Mouse (Mus musculus): Measurements from ENCODE around the gene Pde4c. TPM values are rescaled to one million over a fixed set of nuclear protein-coding genes. Genes with fewer than 3 reads are reported as not detected.

Gene Pde4c
- polyA plus RNA-seq, 1 experiment from 2014 or later = 0.23 TPM

DNA sequence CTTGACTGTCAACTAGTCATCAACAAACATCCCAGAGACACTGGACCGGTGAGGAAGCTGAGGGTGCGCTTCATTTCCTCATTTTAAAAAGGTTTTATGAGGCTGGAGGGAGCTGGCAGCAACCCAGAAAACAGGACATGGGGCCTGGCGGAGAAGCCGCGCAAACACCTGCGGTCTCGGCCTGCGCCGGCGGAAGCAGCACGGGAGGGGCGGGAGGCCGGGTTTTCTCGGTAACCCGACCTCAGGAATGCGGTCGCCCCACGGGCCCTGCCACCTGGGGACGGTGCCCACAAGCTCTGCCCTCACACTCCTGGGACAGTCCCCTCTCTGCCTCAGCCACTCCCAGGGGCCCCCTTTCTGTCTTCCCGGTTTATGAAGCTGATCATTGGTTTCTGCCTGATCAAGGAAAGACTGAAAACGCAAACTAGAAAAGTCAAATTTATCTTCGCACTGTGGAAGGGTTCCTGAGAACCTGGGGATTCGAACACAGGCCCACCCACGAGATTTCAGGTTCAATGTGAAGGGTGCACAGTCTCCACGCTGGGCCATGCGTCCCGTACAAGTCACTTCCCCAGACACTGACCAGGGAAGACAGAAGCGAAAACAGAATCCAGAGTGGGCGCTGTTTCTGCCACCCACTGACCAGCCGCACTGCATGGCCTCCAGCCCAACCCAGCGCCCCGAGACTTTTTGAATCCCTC, 28.1 kb upstream of the Pde4c start:
- no peak overlapping the region for H3K27ac ChIP-seq (ENCODE audit: low read length)
- H3K4me1 ChIP-seq (ENCODE audit: control insufficient read depth, insufficient read depth, low read length) = peaks cover 28% of the 10 kb centered on the region
- no peak overlapping the region for H3K4me2 ChIP-seq (ENCODE audit: low read length)
- no peak overlapping the region for H3K9ac ChIP-seq (ENCODE audit: low read depth, low read length)
- H3K36me3 ChIP-seq (ENCODE audit: control insufficient read depth, insufficient read depth, low read length) = no peaks in the 10 kb centered on the region
- WGBS = 37% methylated on average over 31 of the region's 32 CpGs
- H3K9me3 ChIP-seq (replicated peaks; ENCODE audit: control insufficient read depth, low read length, poor library complexity, severe bottlenecking) = no peaks in the 10 kb centered on the region
- no peak overlapping the region for H3K4me3 ChIP-seq (ENCODE audit: low read depth, low read length)
- no peak for ATAC-seq
- H3K27me3 ChIP-seq (ENCODE audit: control insufficient read depth, insufficient read depth, low read depth, low read length) = no peaks in the 10 kb centered on the region; the same call in 1 of the 2 replicates

DNA sequence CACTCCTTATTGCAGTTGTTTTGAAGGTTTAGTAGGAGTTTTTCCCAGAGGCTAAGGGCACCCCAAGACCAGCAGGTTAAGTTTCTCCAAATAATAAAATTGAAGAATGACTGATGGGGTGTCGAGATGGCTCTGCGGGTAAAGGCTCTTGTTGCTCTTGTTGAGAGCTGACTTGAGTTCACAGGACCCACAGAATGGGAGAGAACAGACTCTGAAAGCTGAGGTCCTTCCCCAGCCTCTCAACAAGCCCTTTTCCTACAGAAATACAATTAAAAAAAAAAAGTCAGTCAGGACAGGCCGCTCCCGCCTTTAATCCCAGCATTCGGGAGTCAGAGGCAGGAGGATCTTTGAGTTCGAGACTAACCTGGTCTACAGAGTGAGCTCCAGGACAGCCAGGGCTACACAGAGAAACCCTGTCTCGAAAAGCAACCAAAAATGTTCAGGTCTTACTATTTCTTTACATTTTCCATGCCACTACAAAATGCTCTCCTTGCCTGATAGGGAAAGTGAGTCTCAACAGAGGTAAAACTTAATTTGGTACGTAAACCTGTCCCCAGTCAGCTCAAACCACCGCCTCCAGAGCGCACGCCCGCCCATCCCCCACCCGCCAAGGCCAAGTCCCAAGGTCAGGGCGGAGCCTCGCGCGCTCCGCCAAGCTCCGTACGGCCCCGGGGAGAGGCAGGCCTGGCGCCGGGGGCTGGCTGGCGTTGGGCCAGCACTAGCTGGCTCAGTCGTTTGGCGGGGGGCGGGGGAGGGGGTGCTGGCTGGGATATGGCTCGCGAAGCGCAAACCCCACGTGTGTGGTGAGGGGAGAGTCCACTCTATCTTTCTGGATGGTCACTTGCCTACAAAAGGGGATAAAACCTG, 27.3 kb upstream of the Pde4c start:
- H3K4me3 ChIP-seq (ENCODE audit: low read depth, low read length) = peak overlapping the region; percentile 1; the same call in 1 of the 2 replicates
- H3K4me1 ChIP-seq (ENCODE audit: control insufficient read depth, insufficient read depth, low read length) = peaks cover 31% of the 10 kb centered on the region
- H3K9me3 ChIP-seq (replicated peaks; ENCODE audit: control insufficient read depth, low read length, poor library complexity, severe bottlenecking) = no peaks in the 10 kb centered on the region
- H3K4me2 ChIP-seq (ENCODE audit: low read length) = peak overlapping the region; percentile 58
- H3K27me3 ChIP-seq (ENCODE audit: control insufficient read depth, insufficient read depth, low read depth, low read length) = no peaks in the 10 kb centered on the region; the same call in 1 of the 2 replicates
- ATAC-seq = no peak
- H3K27ac ChIP-seq (ENCODE audit: low read length) = peak overlapping the region; percentile 34; the same call in 1 of the 2 replicates
- WGBS = 6% methylated on average over 31 of the region's 31 CpGs
- peak overlapping the region; percentile 47 for H3K9ac ChIP-seq (ENCODE audit: low read depth, low read length)
- no peaks in the 10 kb centered on the region for H3K36me3 ChIP-seq (ENCODE audit: control insufficient read depth, insufficient read depth, low read length)

DNA sequence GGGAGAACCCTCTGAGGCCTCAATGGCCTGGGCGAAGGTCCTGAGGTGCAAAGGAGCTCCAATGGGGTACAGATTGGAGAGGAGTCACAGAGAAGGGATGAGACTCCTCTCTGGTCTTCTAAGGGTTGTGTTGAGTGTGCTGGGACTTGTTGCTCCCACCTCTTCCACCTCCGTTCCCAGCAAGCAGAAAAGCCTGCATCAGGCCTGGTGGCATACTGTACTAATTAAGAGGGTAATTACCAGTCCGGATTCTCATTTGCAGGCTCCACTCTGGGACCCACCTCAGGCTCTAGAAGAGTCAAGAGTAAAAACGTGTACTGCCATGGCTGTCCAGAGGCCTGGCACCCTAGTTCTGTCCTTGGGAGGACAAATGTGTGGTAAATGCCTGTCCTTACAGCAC, 26.6 kb upstream of the Pde4c start:
- Histone ChIP-seq H3K4me3 (ENCODE audit: low read depth, low read length) (peak overlapping the region; percentile 1; the same call in 1 of the 2 replicates), H3K9ac (ENCODE audit: low read depth, low read length) (peak overlapping the region; percentile 47)

DNA sequence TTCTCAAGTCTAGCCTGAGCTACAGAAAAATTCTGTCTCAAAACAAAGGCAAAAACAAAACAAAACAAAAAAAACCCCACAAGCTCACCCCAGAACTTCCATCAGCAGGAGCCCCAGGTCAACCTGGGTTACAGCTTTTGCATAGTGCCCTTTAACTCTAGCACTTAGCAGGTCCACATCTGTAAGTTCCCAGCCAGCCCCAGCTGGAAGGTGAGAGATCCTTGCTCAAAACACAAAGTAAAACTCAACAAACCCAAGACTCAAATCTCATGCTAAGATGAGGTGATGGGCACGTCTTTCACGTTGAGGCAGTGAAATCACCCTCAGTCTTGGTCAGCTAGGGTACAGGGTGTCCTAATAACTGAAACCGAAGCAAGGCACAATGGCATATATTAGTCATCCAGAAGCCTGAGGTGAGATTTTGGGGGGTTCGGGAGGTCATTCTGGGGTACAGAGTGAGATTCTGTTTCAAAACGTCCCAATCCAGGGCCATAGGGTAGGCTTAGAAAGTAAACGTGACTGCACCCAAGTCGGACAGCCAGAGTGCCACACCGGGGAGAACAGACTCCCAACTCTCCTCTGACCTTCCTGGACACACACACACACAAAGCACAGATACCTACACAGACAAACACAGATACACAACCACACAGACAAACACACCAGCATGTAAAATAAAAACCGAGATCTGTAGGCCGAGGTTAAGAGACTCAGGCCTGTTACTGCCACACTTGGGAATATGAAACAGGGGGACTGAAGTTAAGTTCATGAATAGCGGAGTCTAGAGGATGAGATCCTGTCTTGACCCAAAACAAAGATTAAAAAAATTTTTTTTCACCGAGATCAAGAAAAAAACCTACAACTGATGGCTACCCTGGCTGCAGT, 25.9 kb upstream of the Pde4c start:
- 76% methylated on average over 12 of the region's 12 CpGs for WGBS
- Histone ChIP-seq H3K27me3 (ENCODE audit: control insufficient read depth, insufficient read depth, low read depth, low read length) (no peaks in the 10 kb centered on the region; the same call in 1 of the 2 replicates), H3K27ac (ENCODE audit: low read length) (peak overlapping the region; percentile 99), H3K4me2 (ENCODE audit: low read length) (peak overlapping the region; percentile 85), H3K36me3 (ENCODE audit: control insufficient read depth, insufficient read depth, low read length) (no peaks in the 10 kb centered on the region), H3K4me3 (ENCODE audit: low read depth, low read length) (peak overlapping the region; percentile 98), H3K4me1 (ENCODE audit: control insufficient read depth, insufficient read depth, low read length) (peaks cover 34% of the 10 kb centered on the region), H3K9me3 (replicated peaks; ENCODE audit: control insufficient read depth, low read length, poor library complexity, severe bottlenecking) (no peaks in the 10 kb centered on the region), H3K9ac (ENCODE audit: low read depth, low read length) (peak overlapping the region; percentile 72)
- no peak for ATAC-seq

More for the DNA sequence above, 26.6 kb upstream of the Pde4c start:
- no peak for ATAC-seq
- H3K9me3 ChIP-seq (replicated peaks; ENCODE audit: control insufficient read depth, low read length, poor library complexity, severe bottlenecking) = no peaks in the 10 kb centered on the region
- H3K4me2 ChIP-seq (ENCODE audit: low read length) = peak overlapping the region; percentile 58
- H3K27ac ChIP-seq (ENCODE audit: low read length) = peak overlapping the region; percentile 34; the same call in 1 of the 2 replicates
- H3K27me3 ChIP-seq (ENCODE audit: control insufficient read depth, insufficient read depth, low read depth, low read length) = no peaks in the 10 kb centered on the region; the same call in 1 of the 2 replicates
- H3K4me1 ChIP-seq (ENCODE audit: control insufficient read depth, insufficient read depth, low read length) = peaks cover 31% of the 10 kb centered on the region
- H3K36me3 ChIP-seq (ENCODE audit: control insufficient read depth, insufficient read depth, low read length) = no peaks in the 10 kb centered on the region
- 39% methylated on average over 4 of the region's 4 CpGs for WGBS

DNA sequence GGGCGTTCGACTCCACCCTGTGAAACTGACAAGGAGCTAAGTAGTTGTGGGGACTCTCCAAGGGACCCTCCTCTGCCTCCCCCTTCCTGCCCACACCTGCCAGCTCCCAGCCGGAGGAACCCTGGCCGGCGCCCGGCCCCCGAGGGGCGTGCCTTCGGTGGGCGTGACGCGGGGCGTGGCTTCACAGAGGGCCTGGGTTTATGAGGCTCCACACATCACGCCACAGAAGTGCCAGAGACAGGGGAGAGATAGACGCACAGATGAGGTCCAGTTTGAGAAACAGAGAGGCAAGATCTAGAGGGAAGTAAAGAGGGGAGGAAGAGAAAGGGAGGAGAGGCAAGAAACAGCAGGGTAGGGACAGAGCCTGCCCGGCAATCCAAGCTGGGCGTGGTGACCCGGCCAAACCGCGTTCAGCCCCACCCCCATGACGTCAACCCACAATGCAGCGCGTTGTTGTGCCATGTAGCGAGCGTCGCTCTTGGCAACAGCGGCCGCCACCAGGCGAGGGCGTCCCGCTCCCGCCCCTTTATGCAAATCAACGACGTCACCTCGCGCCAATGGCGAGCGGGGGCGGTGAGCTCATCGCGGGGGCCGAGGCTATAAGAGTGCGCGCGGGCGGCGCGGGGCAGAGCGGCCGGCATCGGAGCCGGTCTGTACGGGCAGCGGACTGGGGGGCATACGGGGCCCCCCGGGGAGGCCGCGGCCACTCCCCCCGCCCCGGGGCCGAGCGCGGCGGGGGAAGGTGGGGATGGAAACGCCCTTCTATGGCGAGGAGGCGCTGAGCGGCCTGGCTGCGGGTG, 25.0 kb upstream of the Pde4c start, which contains the start of gene Jund:
TSS of gene Jund (plus strand) at position 640 of the 800 bp plus-strand sequence.
- peak within 1 kb of the TSS; percentile 98 for H3K4me3 ChIP-seq (ENCODE audit: low read depth, low read length)
- peak within 1 kb of the TSS; percentile 99 for H3K27ac ChIP-seq (ENCODE audit: low read length)
- H3K27me3 ChIP-seq (ENCODE audit: control insufficient read depth, insufficient read depth, low read depth, low read length) = no peaks in the 10 kb centered on the region; the same call in 1 of the 2 replicates
- peak within 1 kb of the TSS; percentile 99 for H3K9ac ChIP-seq (ENCODE audit: low read depth, low read length)
- H3K4me2 ChIP-seq (ENCODE audit: low read length) = peak within 1 kb of the TSS; percentile 85
- under 1% methylated on average over 68 of the region's 69 CpGs for WGBS
- H3K36me3 ChIP-seq (ENCODE audit: control insufficient read depth, insufficient read depth, low read length) = no peaks in the 10 kb centered on the region
- H3K9me3 ChIP-seq (replicated peaks; ENCODE audit: control insufficient read depth, low read length, poor library complexity, severe bottlenecking) = no peaks in the 10 kb centered on the region
- ATAC-seq = peak; percentile 85
- H3K4me1 ChIP-seq (ENCODE audit: control insufficient read depth, insufficient read depth, low read length) = peaks cover 36% of the 10 kb centered on the region

DNA sequence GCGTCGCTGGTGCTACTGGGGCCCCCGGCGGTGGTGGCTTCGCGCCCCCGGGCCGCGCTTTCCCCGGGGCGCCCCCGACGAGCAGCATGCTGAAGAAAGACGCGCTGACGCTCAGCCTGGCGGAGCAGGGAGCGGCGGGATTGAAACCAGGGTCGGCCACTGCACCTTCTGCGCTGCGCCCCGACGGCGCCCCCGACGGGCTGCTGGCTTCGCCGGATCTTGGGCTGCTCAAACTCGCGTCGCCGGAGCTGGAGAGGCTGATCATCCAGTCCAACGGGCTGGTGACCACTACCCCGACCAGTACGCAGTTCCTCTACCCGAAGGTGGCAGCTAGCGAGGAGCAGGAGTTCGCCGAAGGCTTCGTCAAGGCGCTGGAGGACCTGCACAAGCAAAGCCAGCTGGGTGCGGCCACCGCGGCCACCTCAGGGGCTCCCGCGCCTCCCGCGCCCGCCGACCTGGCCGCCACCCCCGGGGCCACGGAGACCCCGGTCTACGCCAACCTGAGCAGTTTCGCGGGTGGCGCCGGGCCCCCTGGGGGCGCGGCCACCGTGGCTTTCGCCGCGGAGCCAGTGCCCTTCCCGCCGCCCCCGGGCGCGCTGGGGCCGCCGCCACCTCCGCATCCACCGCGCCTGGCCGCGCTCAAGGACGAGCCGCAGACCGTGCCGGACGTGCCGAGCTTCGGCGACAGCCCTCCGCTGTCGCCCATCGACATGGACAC, 24.2 kb upstream of the Pde4c start:
- ATAC-seq = peak; percentile 12
- Histone ChIP-seq H3K9ac (ENCODE audit: low read depth, low read length) (peak overlapping the region; percentile 99), H3K27ac (ENCODE audit: low read length) (peak overlapping the region; percentile 99), H3K36me3 (ENCODE audit: control insufficient read depth, insufficient read depth, low read length) (no peaks in the 10 kb centered on the region), H3K9me3 (replicated peaks; ENCODE audit: control insufficient read depth, low read length, poor library complexity, severe bottlenecking) (no peaks in the 10 kb centered on the region), H3K27me3 (ENCODE audit: control insufficient read depth, insufficient read depth, low read depth, low read length) (no peaks in the 10 kb centered on the region; the same call in 1 of the 2 replicates), H3K4me2 (ENCODE audit: low read length) (peak overlapping the region; percentile 82), H3K4me3 (ENCODE audit: low read depth, low read length) (peak overlapping the region; percentile 98), H3K4me1 (ENCODE audit: control insufficient read depth, insufficient read depth, low read length) (peaks cover 36% of the 10 kb centered on the region)
- WGBS = under 1% methylated on average over 82 of the region's 89 CpGs

DNA sequence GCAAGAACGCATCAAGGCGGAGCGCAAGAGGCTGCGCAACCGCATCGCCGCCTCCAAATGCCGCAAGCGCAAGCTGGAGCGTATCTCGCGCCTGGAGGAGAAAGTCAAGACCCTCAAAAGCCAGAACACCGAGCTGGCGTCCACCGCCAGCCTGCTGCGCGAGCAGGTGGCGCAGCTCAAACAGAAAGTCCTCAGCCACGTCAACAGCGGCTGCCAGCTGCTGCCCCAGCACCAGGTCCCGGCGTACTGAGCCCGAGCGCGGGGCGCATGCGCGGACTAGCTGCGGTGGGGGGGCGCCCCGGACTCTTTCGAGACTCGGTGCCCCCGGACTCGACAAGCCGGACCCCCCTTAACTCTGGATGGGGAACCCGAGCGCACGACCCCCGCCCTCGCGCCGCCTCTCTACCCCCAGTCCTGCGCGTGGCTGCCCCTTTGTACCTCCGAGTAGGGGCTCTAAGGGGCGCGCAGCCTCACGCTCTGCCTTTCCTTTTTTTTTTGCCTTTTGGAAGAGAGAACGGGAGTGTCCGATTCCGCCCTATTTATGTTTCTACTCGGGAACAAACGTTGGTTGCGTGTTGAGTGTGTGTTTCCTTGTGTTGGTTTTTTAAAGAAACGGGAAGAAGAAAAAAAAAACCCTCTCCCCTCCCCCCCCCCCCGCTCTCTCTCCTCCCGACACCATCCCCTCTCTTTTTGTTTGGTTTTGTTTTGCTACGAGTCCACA, 23.5 kb upstream of the Pde4c start:
- peak overlapping the region; percentile 99 for H3K9ac ChIP-seq (ENCODE audit: low read depth, low read length)
- H3K4me1 ChIP-seq (ENCODE audit: control insufficient read depth, insufficient read depth, low read length) = peaks cover 36% of the 10 kb centered on the region
- H3K4me3 ChIP-seq (ENCODE audit: low read depth, low read length) = peak overlapping the region; percentile 98
- 0 out of 2 replicates have a peak, but pooled peaks cover 3% of the 10 kb centered on the region for H3K36me3 ChIP-seq (ENCODE audit: control insufficient read depth, insufficient read depth, low read length)
- H3K27me3 ChIP-seq (ENCODE audit: control insufficient read depth, insufficient read depth, low read depth, low read length) = no peaks in the 10 kb centered on the region; the same call in 1 of the 2 replicates
- H3K27ac ChIP-seq (ENCODE audit: low read length) = peak overlapping the region; percentile 99
- under 1% methylated on average over 58 of the region's 59 CpGs for WGBS
- H3K9me3 ChIP-seq (replicated peaks; ENCODE audit: control insufficient read depth, low read length, poor library complexity, severe bottlenecking) = no peaks in the 10 kb centered on the region
- no peak for ATAC-seq
- peak overlapping the region; percentile 82 for H3K4me2 ChIP-seq (ENCODE audit: low read length)
